Mouse (Mus musculus) olfactory bulb, adult 2 months (tissue): ENCODE measurements around the gene Cap2.

Experiments used
- CTCF ChIP-seq: fragments of 200-500 bp; IDR thresholded peaks from 2 replicates; pipeline ENCODE4 v1.5.1; 2012; ENCODE audit warnings: low read depth, mild to moderate bottlenecking, low read length, moderate library complexity; ENCODE audit not compliant: insufficient read depth
- POLR2A ChIP-seq: fragments of 200-500 bp; IDR thresholded peaks from 2 replicates; pipeline ENCODE4 v1.6.1; 2012; ENCODE audit warnings: mild to moderate bottlenecking, low read depth, low read length, moderate library complexity; ENCODE audit not compliant: insufficient read depth

DNA sequence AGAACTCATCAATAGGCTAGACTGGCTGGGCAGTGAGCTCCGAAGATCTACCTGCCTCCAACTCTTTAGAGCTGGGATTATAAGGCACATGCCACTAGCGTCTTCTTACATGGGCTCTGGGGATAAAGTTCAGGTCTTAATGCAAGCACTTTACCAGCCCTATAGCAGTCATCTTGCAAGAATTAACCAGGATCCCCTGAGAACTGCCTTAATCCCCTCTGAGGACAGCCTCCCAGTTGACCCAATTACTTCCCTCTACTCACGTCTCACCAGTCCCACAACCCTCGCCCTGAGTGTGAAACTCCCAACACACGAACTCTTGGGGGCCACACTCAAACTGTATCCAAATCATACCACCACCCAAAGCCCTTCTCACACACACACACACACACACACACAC, 64.3 kb downstream of the Cap2 start:
- TF ChIP-seq POLR2A (no peak), CTCF (no peak)
